Mouse (Mus musculus): ENCODE results near the gene Spindoc.

Gene Spindoc

DNA sequence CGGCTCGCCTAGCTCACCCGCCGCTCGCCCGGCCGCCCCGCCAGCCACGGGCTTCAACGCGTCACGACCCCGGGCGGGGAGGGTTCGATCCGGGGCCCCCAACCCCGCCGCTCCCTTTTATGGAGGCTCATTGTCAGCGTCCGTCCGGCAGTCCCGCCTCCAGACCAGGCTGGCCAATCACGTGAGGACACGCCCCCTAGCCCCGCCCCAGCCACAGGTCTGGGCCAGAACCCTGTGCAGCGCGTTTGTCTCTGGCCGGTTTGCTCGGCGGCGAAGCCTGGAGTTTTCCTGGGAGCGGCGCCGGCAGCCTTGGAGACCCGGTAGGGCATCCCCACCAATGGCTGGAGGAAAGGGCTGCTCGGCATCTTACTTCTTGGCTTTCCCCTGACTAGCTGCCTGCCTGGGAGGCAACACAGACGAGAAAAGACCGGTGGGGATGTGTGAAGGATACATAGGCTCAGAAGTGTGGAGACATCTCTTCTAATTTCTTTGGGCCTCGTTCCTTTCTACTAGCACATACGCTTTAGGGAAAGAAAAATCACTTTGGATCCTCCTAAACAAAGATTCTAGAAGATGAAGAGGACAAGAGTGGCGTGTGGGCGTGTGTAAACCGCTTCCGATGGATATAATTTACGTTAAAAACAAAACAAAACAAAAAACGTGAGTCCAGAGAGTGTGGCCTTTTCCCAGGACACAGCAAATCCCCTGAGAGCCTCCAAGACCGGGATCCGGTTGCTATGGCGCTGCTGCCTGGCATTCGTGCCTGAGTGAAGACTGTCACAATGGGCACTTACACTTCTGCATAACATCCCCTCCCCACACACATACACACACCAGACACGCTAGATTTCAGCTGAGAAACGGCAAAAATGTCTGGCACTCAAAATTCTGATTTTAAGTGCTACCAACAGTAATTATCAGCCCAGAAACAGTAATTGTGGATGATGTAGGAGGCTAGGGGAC is at the start of gene Spindoc:
Gene Spindoc, minus strand, starts transcription at position 92 of the 963 bp plus-strand sequence.
- DNase-seq (ENCODE audit: extremely low read depth, low read depth): peak; percentile 66

DNA sequence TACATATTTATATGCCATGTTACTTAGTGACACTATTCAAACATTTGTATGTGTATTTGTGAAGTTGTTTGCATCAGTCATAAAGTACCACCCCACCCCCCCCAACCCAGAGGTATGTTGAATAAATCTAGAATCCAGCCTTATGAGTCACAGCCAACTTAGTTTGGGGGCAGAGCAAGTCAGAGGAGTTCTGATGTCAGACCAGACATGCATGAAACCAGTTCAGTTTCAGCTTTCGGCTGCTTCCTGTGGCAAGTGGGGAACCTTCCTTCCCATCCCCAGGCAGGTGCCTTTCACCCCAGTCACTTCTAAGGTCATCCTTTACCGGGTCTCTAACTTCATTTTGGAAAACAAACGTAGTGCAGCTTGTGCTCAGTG is 42.6 kb upstream of the Spindoc start:
- no peak for DNase-seq (ENCODE audit: extremely low read depth, low read depth)

DNA sequence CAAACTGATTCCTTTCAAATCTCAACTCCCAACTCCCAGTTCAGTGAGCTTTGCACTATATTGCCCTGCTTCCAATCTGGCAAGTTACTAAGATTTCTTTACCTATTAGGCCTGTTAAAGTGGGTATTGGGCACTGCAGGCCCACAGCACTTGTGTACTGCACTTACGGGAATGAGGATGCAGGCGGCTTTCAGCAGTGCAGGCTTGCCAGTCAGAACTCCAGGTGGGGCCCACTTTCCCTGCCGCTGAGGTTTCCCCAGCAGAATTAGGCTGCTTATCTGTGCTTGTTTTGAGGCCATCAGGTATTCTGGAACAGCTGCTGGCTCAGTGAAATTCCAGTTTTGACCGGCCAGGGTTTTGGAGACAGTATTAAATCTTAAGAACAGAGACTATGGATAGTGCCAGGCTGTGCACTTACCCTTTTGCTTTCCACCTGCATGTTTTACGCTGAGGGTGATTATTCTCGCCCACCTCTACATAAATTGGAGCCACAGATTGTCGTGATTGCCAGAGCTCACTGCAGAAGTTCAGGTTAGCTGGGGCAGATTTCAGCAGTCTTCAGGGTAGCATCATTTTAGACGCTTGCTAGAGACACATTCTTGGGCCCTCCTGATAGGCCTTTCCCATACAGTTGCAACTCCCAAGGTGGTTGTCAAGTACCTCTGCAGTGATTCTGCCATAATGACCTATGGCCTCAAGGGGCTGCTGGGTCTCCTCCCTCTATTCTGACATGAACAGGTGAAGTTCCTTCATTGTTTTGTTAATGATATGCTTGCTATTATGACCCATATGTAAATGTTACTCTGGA is 42.0 kb upstream of the Spindoc start:
- DNase-seq (ENCODE audit: extremely low read depth, low read depth): no peak

DNA sequence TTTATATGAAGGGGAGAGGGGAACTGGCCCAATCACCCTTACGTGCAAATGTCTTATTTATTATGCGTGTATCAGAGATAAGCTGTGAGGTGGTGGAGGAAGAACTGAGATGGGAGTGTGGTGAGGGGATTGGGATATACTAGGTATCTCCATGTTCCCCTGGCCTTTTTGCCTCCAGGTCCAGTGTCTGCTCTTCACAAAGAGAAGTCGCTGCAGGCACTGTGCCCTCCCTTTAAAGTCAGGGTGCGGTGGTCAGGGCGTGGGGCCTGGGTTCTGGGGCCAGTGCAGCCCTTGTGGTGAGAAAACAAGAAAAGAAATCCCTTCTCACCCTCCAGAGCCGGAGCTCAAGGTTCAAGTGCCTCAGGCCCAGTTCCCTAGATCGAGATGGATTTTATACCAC is 41.3 kb upstream of the Spindoc start:
- no peak for DNase-seq (ENCODE audit: extremely low read depth, low read depth)

DNA sequence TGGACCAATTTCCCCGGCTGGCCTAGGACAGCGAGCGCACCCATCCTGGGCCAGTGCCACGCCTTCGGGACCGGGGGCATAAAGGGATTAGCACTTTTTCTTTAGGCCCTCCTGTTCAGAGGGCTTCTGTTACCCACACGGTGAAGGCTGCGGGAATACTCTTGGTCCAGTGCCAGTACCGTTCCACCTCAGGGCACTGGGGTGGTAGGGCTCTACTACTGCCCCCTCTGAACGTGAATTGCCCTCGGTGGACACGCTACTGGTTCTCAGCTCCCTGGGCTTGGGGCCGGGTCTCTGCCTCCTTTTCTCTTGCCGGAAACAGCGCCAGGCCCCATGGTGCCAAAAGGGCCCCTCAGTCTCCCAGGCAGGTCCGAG is 40.8 kb upstream of the Spindoc start:
- DNase-seq (ENCODE audit: extremely low read depth, low read depth): no peak

DNA sequence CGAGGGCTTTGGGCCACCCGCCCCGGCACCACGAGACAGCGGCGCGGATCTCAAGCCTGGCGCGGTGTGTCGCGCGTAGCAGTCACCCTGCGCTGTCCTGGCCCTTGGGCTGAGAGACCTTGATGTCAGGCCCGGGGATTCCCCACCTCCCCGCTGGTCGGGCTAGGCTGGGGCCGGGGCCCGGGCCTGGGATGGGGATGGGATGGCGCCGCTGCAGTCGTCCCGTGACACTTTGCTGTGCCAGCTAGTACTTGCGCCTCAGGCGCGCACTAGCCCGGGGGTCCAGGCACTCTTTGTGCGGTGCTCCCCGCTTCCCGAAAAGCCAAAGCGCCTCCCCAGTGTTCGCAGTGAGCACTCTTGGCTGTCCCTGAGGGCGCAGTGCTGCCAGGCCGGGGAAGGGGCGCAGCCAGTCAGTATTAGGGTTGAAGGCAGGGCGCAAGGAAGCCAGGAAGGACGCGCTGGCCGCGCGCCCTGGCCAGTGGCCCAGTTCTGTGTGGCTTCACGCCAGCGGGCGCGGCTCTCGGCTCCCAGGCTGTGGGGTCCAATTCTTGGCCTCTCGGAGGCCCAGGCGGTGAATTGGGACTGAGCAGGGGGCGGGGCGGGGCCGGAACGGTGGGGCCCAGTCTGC is 40.3 kb upstream of the Spindoc start:
- no peak for DNase-seq (ENCODE audit: extremely low read depth, low read depth)

DNA sequence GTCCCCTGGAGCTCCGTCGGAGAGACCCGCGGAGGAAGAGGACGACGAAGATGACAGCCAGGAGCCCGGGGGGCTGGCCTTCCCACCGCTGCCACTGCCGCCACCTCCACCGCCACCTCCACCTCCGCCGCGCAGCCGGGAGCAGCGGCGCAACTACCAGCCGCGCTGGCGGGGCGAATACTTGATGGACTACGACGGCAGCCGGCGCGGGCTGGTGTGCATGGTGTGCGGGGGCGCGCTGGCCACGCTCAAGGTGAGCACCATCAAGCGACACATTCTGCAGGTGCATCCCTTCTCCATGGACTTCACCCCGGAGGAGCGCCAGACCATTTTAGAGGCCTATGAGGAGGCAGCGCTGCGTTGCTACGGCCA is 39.8 kb upstream of the Spindoc start:
- DNase-seq (ENCODE audit: extremely low read depth, low read depth): no peak

DNA sequence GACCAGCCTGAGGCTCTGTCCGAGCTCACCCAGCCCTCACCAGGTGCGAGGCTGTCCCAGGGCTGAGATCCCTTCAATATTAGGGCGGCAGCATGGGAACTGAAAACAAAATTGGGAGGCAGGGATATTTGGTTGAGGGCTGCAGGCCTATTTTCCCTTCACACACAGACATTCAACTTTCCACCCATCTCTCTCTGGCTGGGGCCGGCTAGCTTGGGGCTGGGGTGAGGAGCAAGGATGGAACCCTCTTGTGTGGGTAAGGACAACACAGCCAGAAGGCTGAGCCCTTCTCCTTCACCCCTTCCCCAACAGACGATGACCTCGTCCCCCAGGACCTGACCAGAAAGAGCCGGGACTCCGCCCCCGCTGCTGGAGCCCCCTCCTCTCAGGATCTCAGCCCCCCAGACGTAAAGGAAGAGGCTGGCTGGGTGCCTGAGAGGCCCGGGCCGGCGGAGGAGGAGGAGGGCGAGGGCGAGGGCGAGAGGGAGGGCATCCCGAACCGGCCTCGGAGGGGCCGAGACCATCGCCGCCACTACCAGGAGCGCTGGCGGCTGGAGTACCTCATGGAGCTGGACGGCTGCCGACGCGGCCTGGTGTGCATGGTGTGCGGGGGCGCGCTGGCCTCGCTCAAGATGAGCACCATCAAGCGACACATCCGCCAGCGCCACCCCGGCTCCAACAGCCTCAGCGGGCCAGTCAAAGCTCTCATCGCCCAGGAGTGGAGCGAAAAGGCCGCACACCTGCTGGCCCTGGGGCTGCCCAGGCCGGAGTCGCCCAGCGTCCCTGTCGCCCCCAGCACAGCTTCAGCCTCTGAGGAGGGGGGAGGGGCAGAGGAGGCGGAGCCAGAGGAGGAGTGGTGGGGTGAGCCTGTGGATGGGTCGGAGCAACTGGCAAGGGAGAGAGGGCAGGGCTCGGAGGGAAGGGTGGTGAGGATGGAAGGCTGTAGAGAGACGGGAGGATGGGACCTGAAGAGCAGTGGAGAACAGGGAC is 39.1 kb upstream of the Spindoc start:
- DNase-seq (ENCODE audit: extremely low read depth, low read depth): no peak

DNA sequence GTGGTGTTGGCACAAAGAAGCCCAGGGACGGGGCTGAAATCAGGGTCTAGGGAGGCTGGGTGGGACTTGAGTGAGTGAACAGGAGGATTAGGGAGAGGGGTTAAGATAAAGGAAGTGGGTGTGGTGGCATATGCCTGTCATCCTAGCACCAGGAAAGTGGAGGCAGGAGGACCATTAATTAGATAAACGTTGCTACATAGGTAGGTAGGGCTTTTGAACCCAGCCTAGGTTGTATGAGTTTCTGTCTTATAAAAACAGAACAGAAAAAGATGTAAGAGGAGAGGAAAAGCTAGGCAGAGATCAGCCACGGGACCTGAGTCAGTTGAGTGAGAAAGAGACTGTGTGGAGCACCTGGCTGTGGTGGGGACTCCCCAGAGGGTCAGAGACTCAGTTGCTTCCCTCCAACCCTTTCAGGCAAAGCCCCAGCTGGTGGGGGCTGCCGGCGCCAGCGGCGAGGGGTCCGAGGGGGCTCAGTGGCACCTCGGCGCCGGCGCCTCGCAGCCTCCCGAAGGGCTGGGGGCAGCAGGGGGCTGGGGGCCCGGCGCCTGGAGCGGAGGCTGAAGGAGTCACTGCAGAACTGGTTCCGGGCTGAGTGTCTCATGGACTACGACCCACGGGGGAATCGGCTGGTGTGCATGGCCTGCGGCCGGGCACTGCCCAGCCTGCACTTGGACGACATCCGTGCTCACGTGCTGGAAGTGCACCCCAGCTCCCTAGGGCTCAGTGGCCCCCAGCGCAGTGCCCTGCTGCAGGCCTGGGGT is 38.2 kb upstream of the Spindoc start:
- DNase-seq (ENCODE audit: extremely low read depth, low read depth): no peak

DNA sequence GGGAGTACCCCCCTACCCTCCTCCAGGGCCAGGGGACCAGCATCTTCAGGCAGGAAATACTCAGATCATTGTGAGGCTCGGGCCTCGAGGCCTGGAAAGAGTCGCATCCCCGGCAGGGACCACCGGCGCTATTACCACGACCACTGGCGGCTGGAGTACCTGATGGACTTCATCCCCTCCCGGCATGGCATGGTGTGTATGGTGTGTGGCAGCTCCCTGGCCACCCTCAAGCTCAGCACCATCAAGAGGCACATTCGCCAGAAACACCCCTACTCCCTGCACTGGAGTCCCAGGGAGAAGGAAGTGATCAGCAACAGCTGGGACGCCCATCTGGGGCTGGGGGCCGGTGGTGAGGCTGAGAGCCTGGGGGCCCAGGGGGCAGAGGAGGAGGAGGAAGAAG is 37.3 kb upstream of the Spindoc start:
- DNase-seq (ENCODE audit: extremely low read depth, low read depth): no peak

DNA sequence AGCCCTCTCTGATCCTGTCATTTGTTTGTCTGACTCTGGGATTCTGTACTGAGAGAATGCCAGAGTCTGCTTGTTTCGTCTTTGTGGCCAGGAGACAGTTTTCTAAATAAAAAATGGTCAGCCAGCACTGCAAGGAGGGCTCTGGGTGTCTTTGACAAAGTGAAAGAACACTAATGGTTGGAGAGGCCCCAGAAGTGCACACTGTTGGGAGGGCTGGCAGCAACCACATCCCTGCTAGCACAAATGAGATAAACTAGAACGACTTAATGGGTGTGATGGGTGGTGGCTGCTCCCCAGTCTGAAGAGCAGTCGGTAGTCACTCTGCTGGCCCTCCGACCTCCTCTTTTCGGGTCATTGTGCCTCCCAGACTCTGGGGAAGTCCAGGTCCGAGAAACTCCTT is 36.3 kb upstream of the Spindoc start:
- no peak for DNase-seq (ENCODE audit: extremely low read depth, low read depth)

DNA sequence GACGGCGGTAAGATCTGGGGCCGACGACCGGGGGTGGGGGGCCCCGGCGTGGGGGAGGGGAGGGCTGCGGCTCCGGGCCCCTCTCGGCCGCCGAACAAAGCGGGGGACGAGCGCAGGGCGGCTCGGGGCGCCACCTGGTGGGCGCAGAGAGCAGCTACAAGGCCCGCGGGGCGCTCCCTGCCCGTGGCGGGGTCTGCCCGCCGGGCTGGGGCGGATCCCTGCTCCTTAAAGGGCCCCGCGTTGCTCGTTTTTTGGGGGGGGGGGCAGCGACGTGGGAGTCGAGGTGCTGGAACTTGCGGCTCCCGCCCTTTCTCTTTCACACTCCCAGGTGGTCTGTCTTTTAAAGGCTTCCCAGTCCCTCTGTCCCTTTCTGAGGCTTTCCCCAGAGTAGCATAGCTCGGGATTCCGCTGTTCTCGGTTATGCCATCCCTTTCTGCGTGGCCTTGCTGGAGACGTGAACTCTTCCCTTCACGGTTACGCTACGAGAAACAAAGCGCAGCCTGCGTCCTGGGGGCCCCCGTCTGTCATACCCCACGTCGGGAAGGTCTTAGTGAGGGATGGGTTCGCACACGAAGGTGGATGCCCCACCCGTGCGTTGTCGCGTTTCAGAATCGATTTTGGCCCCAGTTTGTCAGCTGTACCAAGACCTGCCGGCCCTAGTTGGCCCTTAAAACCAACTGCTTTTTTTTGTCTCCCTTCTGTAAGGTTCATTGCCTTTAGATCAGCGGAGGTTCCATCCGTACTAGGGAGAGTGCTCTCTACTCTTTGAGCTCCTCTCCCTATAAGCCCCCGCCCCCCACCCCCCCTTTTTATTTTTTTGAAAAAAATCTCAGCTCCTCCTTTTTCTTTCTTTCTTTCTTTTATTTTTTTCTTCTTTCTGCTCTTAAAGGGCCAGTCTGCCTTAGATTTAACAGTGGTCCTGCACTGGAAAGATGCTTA is 35.4 kb upstream of the Spindoc start:
- DNase-seq (ENCODE audit: extremely low read depth, low read depth): no peak

DNA sequence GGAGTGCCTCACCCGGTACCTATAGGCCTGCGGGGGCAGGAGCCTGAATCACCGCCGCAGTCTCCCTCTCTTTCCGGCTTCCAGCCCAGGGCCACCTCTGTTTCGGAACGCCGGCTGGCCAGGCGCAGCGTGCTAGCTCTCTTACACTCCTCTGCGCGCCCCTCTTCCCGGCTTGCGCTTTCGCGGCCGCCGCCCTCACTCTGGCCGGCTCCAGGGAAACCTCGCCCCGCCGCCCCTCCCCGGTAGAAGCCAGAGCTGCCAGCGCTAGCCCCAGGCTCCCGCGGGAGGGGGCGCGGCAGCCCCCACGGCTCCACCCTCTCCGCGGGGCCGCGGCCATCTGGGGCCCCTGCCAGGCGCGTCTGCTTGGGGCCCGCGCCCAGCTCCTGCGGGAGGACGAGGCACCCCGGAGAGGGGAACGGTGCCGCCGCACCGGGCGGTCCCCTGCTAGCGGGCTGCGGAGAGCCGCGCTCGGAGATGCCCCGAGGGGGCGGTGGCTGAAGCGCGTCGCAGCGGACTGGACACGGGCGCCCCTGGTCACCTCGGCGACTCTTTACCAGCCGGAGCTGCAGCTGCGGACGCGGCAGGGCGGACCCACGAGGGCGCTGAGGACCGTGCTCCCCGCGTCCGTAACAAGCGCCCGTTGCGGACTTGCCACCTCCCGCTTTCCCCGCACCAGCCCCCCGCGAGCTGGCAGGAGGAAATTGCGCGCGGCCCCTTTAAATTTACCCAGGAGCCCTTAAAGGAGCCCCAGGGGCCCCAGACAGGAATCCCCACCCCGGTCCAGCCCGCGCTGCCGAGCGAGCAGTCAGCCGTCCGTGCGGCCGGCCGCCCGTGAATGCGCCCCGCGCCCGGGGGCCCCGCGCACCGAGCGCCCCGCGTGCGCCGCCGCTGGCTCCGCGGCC is 34.3 kb upstream of the Spindoc start, which contains the start of gene 2700081O15Rik:
Gene 2700081O15Rik, plus strand, starts transcription at position 792 of the 902 bp plus-strand sequence.
- no peak for DNase-seq (ENCODE audit: extremely low read depth, low read depth)

DNA sequence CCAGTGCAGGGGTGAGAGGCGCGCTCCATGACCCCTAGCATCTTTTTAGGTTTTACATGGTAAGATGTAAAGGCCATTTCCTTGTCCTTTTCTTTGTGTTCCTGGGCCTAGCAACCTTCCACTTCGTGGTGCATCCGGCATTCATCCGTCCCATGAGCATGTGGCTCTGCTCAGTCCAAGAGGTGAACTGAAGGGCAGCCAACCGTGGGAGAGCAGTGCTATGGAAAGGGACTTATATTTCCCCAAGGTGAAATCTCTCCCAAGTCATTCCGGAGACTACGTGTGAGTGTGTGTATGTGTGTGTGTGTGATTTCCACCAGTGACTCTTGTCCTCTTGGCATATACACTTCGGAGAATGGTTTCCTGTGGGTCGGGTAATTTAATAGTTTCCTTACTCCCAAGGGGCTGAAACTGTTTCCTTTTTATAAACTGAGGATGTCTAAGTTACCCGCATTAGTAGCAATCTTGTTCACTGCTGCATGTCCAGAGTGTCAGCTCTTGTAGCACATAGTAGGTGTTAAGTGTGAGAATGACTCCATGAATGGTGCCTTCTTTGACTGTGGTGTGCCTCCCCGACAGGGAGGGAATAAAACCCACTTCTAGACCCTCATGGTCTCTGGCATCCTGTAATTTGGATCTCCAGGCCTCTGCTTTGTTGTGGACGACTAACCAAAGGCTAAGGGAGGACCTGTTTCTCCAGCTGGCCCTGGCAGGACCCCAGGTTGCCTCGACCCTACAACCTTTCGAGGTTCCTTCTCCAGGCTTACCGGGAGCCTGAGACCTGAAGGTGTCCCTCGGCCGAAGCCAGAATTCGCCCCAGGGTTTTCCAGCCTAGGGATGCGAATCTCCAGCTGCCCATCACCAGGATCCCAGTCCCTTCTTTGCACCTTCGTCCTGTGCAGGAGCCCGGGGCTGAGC is 33.4 kb upstream of the Spindoc start:
- DNase-seq (ENCODE audit: extremely low read depth, low read depth): no peak

DNA sequence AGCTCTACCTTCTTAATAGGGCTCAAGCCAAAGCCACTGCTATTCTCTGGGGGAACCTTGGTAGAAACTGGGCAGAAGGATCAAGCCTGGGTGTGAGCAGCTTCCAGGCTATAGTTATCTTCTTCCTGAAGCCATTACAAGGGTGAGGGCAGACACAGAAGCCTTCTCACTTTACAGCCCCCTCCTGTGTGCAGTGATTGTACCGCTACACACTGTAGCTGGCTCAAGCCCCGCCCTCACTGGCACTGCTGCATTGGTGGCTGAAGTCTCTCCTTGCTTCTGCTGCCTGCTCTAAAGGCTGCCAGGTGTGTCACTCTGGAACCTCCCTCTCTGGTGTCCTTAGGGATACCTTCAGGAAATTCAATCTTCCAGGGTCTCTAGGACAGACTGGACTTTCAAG is 29.6 kb upstream of the Spindoc start:
- DNase-seq (ENCODE audit: extremely low read depth, low read depth): no peak

DNA sequence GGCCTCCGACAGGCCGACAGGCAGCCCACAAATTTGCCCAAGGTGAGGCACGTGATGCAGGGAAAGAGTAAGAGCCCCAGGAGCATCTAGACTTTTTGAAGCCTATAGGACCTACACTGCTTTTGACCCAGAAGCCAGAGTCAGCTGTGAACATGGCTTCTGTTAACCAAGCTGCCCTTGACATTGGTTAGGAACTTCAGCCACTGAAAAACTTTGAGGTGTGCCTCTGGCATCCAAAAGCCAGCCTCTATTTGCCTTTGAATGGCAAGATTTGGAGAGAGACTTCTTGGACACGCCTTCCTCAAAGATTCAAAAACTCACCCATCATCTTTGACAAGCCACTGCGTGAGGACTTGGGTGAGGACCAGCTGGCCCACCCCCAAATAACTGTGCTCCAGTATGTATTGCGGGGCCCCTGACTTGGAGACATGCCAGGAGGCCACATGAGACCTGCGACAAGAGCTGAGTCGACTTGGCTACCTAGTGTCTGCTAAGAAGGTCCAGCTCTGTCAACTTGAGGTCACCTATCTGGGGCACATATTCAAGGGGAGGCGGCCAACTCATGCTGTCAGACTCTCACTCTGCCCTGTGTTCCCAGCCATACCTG is 21.9 kb upstream of the Spindoc start:
- no peak for DNase-seq (ENCODE audit: extremely low read depth, low read depth)

All from MEL-GATA-1-ER (cell line).